In the genomic region with DNA sequence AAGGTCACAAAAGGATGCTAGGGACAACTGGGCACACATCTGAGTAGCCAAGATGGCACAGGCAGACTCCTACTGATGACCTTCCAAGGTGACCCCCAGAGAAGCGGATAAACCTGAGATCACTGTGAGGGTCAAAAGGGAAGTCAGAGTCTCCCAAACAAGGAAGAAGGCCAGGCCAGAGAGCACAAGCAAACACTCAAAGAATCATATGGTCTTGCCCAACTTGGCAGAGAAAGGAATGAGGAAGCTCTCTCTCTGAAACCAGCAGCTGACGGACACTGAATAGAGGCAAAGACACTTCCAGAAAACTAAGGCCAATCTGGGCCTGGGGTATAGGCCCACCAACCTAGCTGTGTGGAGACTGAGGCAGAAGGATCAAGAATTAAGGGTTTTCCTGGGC, we compare ENCODE assay signal across 21 mouse cellular contexts.
DNase-seq lines count a peak whose midpoint lies in the region; TF ChIP-seq lines count a peak whose summit lies in the region.
"Had no signal": no experiment of that assay in that cellular context is flagged by ENCODE, and none has a peak within 500 bp of the region (broad histone marks: within the 10 kb centered on the region; RNA-seq: fewer than 3 reads in every experiment).

No protein-coding gene starts in this region.

- DNase-seq in liver, adult 2 months (ENCODE audit: extremely low read depth, low read depth, low spot score), result peak; percentile 79
- DNase-seq in liver, result no peak
- peak; percentile 49 to 71 for DNase-seq in lung, adult 18-20 months
- DNase-seq in cerebellum, postnatal 4 days (ENCODE audit: low spot score in 2 of 2), result no peak
- no peak for DNase-seq in left cerebral cortex, adult 18-20 months (ENCODE audit: low spot score in 2 of 2)
- no peak for DNase-seq in kidney, adult 2 months
- DNase-seq in adrenal gland, adult 2 months, result no peak
- DNase-seq: adrenal gland, postnatal 25 days; cerebellum, adult 9-11 months; right cerebral cortex, adult 18-20 months; spleen, adult 18-20 months; thymus, postnatal 4 days had no signal

- no peak overlapping the region for H3K4me3 ChIP-seq in liver, adult 2 months (ENCODE audit: insufficient read depth, low read depth, low read length)
- no peak overlapping the region for H3K4me3 ChIP-seq in macrophage (ENCODE audit: inconsistent target)
- no peak overlapping the region for H3K4me3 ChIP-seq in kidney, adult 2 months (ENCODE audit: insufficient read depth, low read depth, low read length)
- H3K4me3 ChIP-seq: embryonic facial prominence, embryonic 15.5 days; heart, embryonic 10.5 days; hindbrain, embryonic 13.5 days; kidney, embryonic 15.5 days; limb, embryonic 15.5 days; lung, embryonic 15.5 days; midbrain, embryonic 10.5 days; neural tube, embryonic 12.5 days had no signal

- 11% methylated on average over 2 of the region's 2 CpGs for WGBS in liver, adult 2 months
- 0% methylated on average over 2 of the region's 2 CpGs for WGBS in macrophage (ENCODE audit: missing documents)
- WGBS in kidney, adult 2 months, result 86% methylated on average over 2 of the region's 2 CpGs

- peak overlapping the region; percentile 81 for H3K27ac ChIP-seq in liver, adult 2 months (replicated peaks; ENCODE audit: insufficient read depth, low read depth, low read length)
- H3K27ac ChIP-seq in macrophage, result peak overlapping the region; percentile 78
- no peak overlapping the region for H3K27ac ChIP-seq in kidney, adult 2 months (ENCODE audit: insufficient read depth, low read depth, low read length)
- H3K27ac ChIP-seq: embryonic facial prominence, embryonic 15.5 days; heart, embryonic 10.5 days; hindbrain, embryonic 13.5 days; kidney, embryonic 15.5 days; limb, embryonic 15.5 days; lung, embryonic 15.5 days; midbrain, embryonic 10.5 days; neural tube, embryonic 12.5 days had no signal

- H3K36me3 ChIP-seq in liver, adult 2 months (ENCODE audit: control insufficient read depth, insufficient read depth, low read length), result no peaks in the 10 kb centered on the region
- H3K36me3 ChIP-seq in macrophage (ENCODE audit: inconsistent target), result no peaks in the 10 kb centered on the region
- no peaks in the 10 kb centered on the region for H3K36me3 ChIP-seq in kidney, adult 2 months (ENCODE audit: control insufficient read depth, insufficient read depth, low read length)
- H3K36me3 ChIP-seq: embryonic facial prominence, embryonic 15.5 days; lung, embryonic 15.5 days had no signal

- no peaks in the 10 kb centered on the region for H3K27me3 ChIP-seq in liver, adult 2 months (ENCODE audit: control insufficient read depth, insufficient read depth, low read length)
- H3K27me3 ChIP-seq in kidney, adult 2 months (replicated peaks; ENCODE audit: control insufficient read depth, insufficient read depth, low read length), result no peaks in the 10 kb centered on the region
- H3K27me3 ChIP-seq: embryonic facial prominence, embryonic 15.5 days; hindbrain, embryonic 13.5 days; kidney, embryonic 15.5 days; limb, embryonic 15.5 days; lung, embryonic 15.5 days; neural tube, embryonic 12.5 days had no signal

- no peak for TF ChIP-seq POLR2A in liver, adult 2 months (IDR thresholded peaks at IDR 0.05; ENCODE audit: extremely low read depth, insufficient read depth, low read length)
- TF ChIP-seq POLR2A in kidney, adult 2 months (IDR thresholded peaks at IDR 0.05; ENCODE audit: low read depth, low read length), result no peak

- no peaks in the 10 kb centered on the region for H3K79me2 ChIP-seq in liver, adult 2 months (ENCODE audit: control insufficient read depth, insufficient read depth, low read length)
- no peaks in the 10 kb centered on the region for H3K79me2 ChIP-seq in macrophage (ENCODE audit: inconsistent target)

- no peak for TF ChIP-seq CTCF in liver, adult 2 months (IDR thresholded peaks at IDR 0.05; ENCODE audit: low read depth, low read length)
- TF ChIP-seq CTCF in kidney, adult 2 months (conservative IDR thresholded peaks at IDR 0.05; ENCODE audit: insufficient read depth, insufficient read length, low read depth, low read length), result no peak

- H3K4me1 ChIP-seq in liver, adult 2 months (ENCODE audit: control insufficient read depth, insufficient read depth, low read length), result peaks cover 43% of the 10 kb centered on the region
- H3K4me1 ChIP-seq in kidney, adult 2 months (ENCODE audit: control insufficient read depth, insufficient read depth, low read length), result no peaks in the 10 kb centered on the region
- H3K4me1 ChIP-seq: kidney, embryonic 15.5 days; lung, embryonic 15.5 days; midbrain, embryonic 10.5 days; neural tube, embryonic 12.5 days had no signal

- H3K9ac ChIP-seq in liver, adult 2 months (ENCODE audit: low read depth, low read length), result no peak overlapping the region
- H3K9ac ChIP-seq: embryonic facial prominence, embryonic 15.5 days; hindbrain, embryonic 13.5 days; kidney, embryonic 15.5 days; limb, embryonic 15.5 days; lung, embryonic 15.5 days; neural tube, embryonic 12.5 days had no signal

Comparison
In these comparisons a context has a peak if more than half of its experiments do, and no peak if none do; other contexts are left out.
1. DNase-seq: peak in liver, adult 2 months (single experiment) and lung, adult 18-20 months (2 of 2); none in liver (single experiment), cerebellum, postnatal 4 days (0 of 2), left cerebral cortex, adult 18-20 months (0 of 2), kidney, adult 2 months (single experiment) and adrenal gland, adult 2 months (single experiment).